Mouse (Mus musculus): ENCODE data around the gene 4930432M17Rik.

Gene 4930432M17Rik

GRCm38 (mm10) chr3:121670462-121670861 lies at the start of gene 4930432M17Rik:
TSS of gene 4930432M17Rik (plus strand) at chr3:121670762.
- DNase-seq (ENCODE audit: low spot score in 2 of 2), result no peak

DNA sequence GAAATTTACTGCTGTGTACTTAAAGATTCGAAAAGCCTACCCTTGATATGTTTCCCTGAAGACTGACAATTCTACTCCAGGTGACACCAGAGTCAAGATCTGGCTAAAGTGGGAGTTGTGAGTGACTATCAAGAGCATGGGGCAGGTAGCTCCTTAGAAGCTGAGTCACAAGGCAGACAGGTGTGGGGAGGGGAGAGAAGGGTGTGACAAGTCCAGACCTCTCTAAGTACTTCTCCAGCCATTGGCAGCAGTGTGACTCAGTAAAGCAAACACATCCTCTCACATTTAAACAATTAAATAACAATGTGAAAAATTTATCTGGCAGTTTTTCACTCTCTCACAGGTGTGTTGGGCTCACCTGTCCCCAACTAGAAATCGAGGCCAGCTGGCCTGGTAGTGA lies 44.9 kb upstream of the 4930432M17Rik start:
- no peak for DNase-seq (ENCODE audit: low spot score in 2 of 2)

DNA sequence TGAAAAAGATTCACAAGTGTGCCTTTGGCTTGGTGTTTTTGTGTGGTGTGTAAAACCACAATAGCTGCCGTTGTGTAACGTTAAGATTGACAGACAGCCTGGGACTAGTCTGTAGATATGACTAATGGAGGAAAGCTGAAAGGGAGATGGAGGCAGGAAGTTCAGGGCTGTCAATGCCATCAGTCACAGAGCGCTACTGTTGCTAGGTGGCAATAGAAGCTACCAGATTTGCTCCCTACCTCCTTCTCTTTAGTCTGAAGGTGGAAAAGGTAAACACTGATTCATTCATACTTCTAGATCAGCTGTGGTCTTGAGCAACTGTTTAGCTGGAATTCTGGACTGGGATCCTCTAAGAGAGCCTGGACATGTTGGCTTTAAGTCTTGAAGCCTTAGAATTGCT lies 44.3 kb upstream of the 4930432M17Rik start:
- no peak for DNase-seq (ENCODE audit: low spot score in 2 of 2)

DNA sequence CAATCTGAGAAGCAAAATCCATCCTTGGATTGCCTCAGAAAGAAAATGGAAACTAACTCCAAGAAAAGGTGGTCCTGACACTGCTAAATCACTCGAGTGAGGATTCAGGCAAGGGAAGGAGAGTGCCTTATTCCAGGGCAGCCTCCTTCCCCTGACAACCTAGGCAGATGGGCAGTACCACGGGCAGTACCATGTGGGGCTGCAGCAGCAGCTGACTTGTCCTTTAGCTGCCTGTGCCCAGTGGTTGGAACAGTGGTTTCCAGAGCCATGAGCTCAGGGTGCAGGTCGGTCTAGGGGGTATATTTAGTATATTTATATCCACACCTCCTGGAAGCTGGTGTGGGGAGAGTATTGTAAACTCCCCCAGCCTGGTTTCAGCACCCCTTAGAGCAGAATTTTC lies 42.3 kb upstream of the 4930432M17Rik start:
- no peak for DNase-seq (ENCODE audit: low spot score in 2 of 2)

GRCm38 (mm10) chr3:121630626-121631025 lies 39.9 kb upstream of the 4930432M17Rik start:
- no peak for DNase-seq (ENCODE audit: low spot score in 2 of 2)

DNA sequence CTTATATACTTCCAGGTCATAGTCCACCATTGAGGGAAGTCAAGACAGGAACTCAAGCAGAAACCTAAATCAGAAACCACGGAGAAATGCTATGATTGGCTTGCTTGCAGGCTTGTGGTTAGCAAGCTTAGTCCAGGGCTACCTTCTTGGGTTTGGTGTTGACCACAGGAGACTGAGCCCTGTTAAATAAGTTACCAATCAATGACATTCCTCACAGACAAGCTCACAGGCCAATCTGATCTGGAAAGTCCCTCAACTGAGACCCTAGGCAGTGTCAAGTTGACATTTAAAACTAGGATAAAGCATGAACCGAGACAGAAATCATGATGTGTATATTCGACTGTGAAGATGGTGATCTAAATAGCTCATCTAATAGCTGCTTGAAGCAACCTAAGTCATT lies 35.6 kb upstream of the 4930432M17Rik start:
- no peak for DNase-seq (ENCODE audit: low spot score in 2 of 2)

DNA sequence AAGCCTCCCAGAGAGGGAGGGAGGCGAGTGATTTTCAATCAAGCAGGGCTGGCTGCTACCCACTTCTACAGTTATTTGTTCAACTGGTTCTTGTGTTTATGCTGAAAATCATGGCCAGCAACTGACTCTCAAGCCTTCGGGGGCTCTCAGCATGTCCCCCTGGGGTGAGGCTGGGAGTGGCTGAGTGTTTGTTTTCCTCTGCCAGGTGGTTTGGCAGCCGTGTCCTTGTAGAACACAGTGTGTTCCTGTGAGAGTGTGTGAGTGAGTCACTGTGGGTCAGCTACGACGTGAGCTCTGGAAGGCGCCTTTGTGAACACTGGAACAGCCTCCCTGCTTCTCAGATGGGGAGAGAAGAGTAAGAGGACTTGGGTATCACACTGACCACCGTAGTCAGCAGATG lies 35.1 kb upstream of the 4930432M17Rik start:
- peak in 1 of 2 experiments; percentile 56 for DNase-seq (ENCODE audit: low spot score in 2 of 2)

DNA sequence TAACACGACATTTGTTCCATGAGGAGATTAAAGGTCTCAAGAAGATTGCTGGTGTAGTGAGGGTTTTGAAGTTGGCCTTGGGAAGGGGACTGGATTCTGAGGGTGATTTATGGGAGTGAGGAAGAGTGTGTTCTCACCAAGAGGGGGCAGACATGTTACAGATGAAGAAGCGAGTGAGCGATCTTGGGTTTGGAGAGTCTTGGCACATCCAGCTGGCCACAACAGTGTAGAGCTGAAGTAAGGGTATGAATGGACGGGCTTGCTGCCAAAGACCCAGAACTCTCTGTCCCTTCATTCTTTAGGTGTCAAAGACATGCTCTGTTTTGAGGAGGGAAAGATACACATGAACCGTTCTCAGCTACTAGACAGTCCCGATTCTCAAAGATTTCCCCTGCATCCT lies 34.2 kb upstream of the 4930432M17Rik start:
- no peak for DNase-seq (ENCODE audit: low spot score in 2 of 2)

DNA sequence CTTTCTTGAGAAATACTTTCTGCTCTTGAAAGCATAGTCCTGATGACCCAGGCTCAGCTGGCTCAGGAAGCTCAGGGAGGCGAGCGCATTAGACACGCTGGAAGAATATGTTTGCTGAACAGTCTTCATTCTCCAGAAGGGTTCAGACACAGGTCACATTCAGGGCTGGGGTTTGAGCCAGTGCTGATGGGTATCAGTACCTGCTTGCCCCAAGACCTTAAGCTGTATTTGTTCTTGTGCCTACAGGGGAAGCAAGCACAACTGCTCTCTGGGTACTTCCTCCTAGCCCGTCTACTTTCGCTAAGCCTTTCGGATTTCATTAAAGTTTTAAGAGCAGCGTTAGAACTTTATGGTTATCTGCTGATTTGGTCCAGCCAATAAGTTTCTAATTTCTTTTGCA lies 33.8 kb upstream of the 4930432M17Rik start:
- peak in 1 of 2 experiments; percentile 38 for DNase-seq (ENCODE audit: low spot score in 2 of 2)

DNA sequence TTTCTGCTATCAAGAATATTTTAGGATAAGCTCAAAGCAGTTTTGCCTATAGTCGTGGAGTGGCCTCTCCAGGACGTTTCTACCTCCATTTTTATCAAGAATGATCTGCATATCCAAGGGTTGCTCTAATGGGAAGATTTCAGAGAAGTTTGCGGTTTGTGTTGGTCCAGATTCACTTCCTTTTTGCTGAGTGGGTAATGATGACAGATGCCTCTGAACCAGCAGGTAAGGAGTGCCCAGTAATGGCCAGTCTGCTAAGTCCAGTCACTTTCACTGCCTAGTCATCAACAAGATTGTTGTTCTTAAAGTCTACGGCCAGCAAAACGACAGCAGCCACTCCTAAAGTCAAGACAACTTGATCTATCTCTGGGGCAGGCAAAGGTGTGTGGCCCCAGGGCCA lies 32.8 kb upstream of the 4930432M17Rik start:
- no peak for DNase-seq (ENCODE audit: low spot score in 2 of 2)

DNA sequence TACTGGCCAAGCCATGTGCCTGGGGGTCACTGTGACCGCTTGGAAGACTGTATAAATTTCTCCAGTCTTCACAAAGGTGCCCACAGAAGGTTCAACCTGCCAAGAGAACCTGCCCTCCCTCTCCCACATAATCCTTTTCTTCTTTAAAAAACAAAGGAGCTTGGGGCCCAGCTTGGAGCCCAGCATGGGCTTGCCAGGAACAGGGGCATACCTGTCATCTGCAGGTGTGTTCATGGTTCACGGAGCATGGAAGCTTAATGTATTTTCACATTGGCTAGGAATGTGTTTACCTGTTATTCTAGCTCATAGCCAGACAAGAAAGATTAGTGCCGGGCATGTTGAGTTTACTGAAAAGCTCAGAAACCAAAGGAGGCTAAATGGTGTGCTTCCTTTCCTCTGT lies 32.3 kb upstream of the 4930432M17Rik start:
- DNase-seq (ENCODE audit: low spot score in 2 of 2), result no peak

DNA sequence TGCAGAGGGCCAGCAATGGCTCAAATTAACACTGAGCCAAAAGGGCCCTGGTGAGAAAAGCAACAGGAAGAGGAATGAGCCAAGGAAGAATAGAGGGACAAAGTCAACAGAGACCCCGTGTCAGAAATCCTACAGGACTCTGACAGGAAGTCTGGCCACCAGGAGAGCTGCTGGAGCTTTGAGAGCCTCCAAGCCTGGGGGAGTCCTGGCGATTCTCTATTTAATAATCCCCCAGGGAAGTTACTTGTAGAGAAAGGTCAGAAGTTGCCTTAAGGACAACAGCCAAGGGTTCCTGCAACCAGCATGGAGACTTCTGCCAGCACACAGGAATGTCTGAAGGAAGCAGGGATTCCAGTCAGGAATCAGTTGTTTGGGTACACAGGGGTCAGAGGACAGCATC lies 30.0 kb upstream of the 4930432M17Rik start:
- no peak for DNase-seq (ENCODE audit: low spot score in 2 of 2)

DNA sequence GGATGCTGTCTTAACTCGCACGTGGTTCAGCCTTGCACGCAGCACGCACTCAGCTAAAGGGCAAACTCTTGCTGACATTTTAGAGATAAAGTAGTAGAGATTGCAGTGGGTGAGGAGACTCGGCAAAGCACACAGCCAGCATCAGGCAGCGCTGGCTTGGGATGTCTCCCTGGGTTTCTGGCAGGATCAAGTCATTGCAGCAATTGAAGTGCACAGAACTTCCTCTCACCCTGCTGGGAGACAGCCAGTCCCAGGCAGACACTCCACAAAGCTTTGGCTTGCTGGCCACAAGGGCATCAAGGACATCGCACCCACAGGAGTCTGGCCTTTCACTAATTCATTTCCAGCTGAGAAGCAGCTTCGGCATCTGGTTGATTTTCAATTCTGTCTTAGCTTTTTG lies 27.3 kb upstream of the 4930432M17Rik start:
- no peak for DNase-seq (ENCODE audit: low spot score in 2 of 2)

GRCm38 (mm10) chr3:121645447-121645846 lies 25.1 kb upstream of the 4930432M17Rik start:
- DNase-seq (ENCODE audit: low spot score in 2 of 2), result no peak

GRCm38 (mm10) chr3:121646364-121647048 lies 24.1 kb upstream of the 4930432M17Rik start:
- peak in 1 of 2 experiments; percentile 48 for DNase-seq (ENCODE audit: low spot score in 2 of 2)

- DNase-seq (ENCODE audit: low spot score in 2 of 2), result no peak
Observed at GRCm38 (mm10) chr3:121648238-121648778, 22.3 kb upstream of the 4930432M17Rik start.

GRCm38 (mm10) chr3:121650052-121650671 lies 20.4 kb upstream of the 4930432M17Rik start:
- DNase-seq (ENCODE audit: low spot score in 2 of 2), result no peak

DNA sequence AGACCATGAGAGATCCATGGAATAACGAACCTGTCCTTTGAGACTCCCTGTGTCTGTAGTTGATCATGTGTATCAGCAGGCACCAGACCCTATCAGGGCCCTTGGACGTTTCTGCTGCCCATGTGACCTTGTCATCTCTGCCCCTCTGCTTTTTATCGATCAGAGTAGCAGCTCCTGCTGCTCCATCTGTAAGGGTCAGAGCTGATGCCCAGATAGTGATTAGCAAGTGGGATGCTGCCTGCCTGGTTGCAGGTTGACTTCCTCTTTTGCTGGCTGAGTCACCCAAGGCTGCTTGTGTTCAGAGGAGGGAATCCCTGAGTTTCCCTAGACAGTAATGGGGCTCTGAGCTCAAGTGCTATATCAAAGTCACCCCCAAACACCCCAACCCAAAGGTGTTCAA lies 18.9 kb upstream of the 4930432M17Rik start:
- no peak for DNase-seq (ENCODE audit: low spot score in 2 of 2)

DNA sequence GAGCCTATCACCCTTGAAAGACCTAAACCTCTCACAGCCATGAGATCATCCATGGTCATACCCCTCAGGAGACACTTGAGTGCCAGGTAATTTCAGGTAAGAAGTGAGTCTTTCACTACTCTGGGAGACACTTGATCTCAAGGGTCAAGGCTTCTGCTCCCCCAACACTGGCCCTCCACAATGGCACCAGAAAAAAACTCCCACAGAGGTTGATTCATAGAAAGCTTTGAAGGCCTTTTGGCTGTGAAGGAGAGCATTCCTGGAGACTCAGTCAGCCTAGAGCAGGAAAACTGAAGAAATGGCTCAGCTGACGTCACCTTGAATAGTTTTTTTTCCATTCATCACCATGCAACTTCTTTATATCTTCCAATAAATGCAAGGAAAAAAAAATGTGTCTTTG lies 18.4 kb upstream of the 4930432M17Rik start:
- DNase-seq (ENCODE audit: low spot score in 2 of 2), result no peak

- no peak for DNase-seq (ENCODE audit: low spot score in 2 of 2)
Observed at GRCm38 (mm10) chr3:121656922-121657321, 13.6 kb upstream of the 4930432M17Rik start.

DNA sequence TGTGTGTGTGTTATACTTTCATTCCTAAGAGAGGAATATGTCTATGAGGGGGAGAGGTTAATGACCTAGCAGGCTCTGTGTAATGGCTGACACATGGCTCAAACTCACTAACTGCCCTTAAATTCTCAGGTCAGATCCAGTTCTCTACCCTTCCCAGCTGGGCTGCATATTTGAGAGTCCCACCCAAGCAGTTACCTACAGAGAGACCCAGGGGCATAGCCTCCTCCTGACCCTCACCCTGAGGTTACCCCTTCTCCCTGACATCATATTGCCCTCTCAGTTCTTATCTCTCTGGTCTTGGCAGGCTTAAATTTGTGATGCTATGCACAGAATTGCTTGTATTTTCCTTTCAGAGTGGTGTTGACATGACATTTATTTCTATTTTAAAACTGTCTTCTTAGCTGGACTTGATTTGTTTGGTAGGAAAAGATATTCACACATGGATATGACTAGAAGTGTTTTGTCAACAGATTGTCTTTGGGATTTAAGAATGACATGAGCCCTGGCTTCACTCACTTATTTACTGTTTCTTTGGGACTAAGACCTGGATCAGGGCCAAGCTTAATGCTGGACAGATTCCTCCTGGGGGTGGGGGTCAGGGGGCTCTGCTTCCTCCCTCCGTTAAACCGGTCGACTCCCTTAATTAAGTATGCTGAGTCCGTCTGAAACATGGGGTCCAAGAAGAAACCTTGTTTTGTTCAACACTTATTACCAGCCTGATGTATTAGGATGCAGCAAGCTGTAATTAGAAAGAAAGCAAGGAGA lies 7.7 kb upstream of the 4930432M17Rik start:
- no peak for DNase-seq (ENCODE audit: low spot score in 2 of 2)

GRCm38 (mm10) chr3:121663470-121663847 lies 7.1 kb upstream of the 4930432M17Rik start:
- DNase-seq (ENCODE audit: low spot score in 2 of 2), result peak in 1 of 2 experiments; percentile 66

Measured in urinary bladder, adult 18-20 months (tissue).